Mouse (Mus musculus) thymus, postnatal 36 days (tissue): ENCODE measurements at regions not wholly inside any gene's neighbourhood (a gene's known extent, or its start where the extent isn't known, plus 50 kb on each side); places are given as distances from the start of the nearest gene placed in this dataset.

Experiments
- DNase-seq, 2 experiments: peaks; one replicate each; pipeline ENCODE4 v3.0.0; 2022; ENCODE audit warnings: mixed read lengths in 2 of 2

GRCm38 (mm10) chr2:78972288-78973117, 104.6 kb downstream of the Ube2e3 start:
- no peak for DNase-seq

GRCm38 (mm10) chr2:78973811-78974210, 105.9 kb downstream of the Ube2e3 start:
- no peak for DNase-seq

GRCm38 (mm10) chr2:78974683-78975392, 106.9 kb downstream of the Ube2e3 start:
- DNase-seq = no peak

- DNase-seq = no peak
Observed at GRCm38 (mm10) chr2:78975393-78975774, 107.5 kb downstream of the Ube2e3 start.

- DNase-seq = no peak
Observed at GRCm38 (mm10) chr2:78976084-78976483, 108.2 kb downstream of the Ube2e3 start.

- DNase-seq = no peak
Observed at GRCm38 (mm10) chr2:78977632-78978397, 109.9 kb downstream of the Ube2e3 start.

- peak in 1 of 2 experiments; percentile 18 for DNase-seq
Observed at GRCm38 (mm10) chr2:78980019-78980418, 112.1 kb downstream of the Ube2e3 start.

- DNase-seq = no peak
Observed at GRCm38 (mm10) chr2:78980661-78981229, 112.8 kb downstream of the Ube2e3 start.

GRCm38 (mm10) chr2:78983347-78983746, 115.4 kb downstream of the Ube2e3 start:
- DNase-seq = no peak

GRCm38 (mm10) chr2:78983944-78984498, 116.1 kb downstream of the Ube2e3 start:
- no peak for DNase-seq

GRCm38 (mm10) chr2:78986984-78987383, 119.1 kb downstream of the Ube2e3 start:
- DNase-seq = no peak

- DNase-seq = no peak
Observed at GRCm38 (mm10) chr2:78987388-78987787, 119.5 kb downstream of the Ube2e3 start.

- no peak for DNase-seq
Observed at GRCm38 (mm10) chr2:78988224-78988623, 120.3 kb downstream of the Ube2e3 start.

GRCm38 (mm10) chr2:78994800-78995555, 127.1 kb downstream of the Ube2e3 start:
- no peak for DNase-seq

GRCm38 (mm10) chr2:78998637-78999036, 130.7 kb downstream of the Ube2e3 start:
- DNase-seq = no peak

GRCm38 (mm10) chr2:78999410-78999809, 131.5 kb downstream of the Ube2e3 start:
- DNase-seq = no peak

GRCm38 (mm10) chr2:79004862-79005261, 136.9 kb downstream of the Ube2e3 start:
- DNase-seq = no peak

GRCm38 (mm10) chr2:79008642-79009041, 140.7 kb downstream of the Ube2e3 start:
- DNase-seq = no peak

- DNase-seq = no peak
Observed at GRCm38 (mm10) chr2:79009791-79010190, 141.9 kb downstream of the Ube2e3 start.

GRCm38 (mm10) chr2:79010273-79010672, 142.3 kb downstream of the Ube2e3 start:
- no peak for DNase-seq

GRCm38 (mm10) chr2:79018732-79019423, 151.0 kb downstream of the Ube2e3 start:
- no peak for DNase-seq
